Mouse (Mus musculus) layer of hippocampus, postnatal 36 days (tissue): ENCODE data around the gene Pank3. TPM values are rescaled to one million over a fixed set of nuclear protein-coding genes. Genes with fewer than 3 reads are reported as not detected.
A peak's percentile ranks its signal among the peaks of the same experiment; 100 is the strongest.
"Not testable (repeated sequence)": the region's sequence is repeated elsewhere in the genome, so short reads cannot be mapped to it uniquely, and the experiment has no call there.

ENCODE experiments used
- DNase-seq, 2 experiments: peaks; one replicate each; pipeline ENCODE4 v3.0.0; 2022
- total RNA-seq, 2 experiments: library from RNA; stranded (reverse); gene quantifications; 2 replicates each; pipeline ENCODE4 v1.2.3; 2021

Gene Pank3
- total RNA-seq, 2 experiments from 2014 or later = 42.6 to 43.4 TPM

DNA sequence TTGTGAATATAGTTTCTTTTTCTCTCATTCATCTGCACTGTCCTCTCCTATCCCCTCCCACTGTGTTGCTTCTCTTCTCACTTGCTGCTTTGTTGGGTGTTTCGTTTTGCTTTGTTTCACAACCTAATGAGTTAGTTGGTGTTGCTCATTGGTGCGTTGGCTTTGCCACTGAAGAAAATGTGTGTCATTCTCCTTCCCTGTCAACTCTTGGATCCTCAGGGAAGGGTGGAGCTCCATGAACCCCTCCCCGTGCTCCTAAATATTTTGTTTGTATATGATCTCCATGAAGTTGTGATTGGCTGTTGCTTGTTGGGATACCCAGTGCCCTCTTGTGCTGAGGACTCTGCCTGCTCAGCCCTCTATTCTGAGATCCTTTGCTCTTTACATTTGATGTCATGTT lies 11.1 kb downstream of the Pank3 start:
- no peak for DNase-seq

DNA sequence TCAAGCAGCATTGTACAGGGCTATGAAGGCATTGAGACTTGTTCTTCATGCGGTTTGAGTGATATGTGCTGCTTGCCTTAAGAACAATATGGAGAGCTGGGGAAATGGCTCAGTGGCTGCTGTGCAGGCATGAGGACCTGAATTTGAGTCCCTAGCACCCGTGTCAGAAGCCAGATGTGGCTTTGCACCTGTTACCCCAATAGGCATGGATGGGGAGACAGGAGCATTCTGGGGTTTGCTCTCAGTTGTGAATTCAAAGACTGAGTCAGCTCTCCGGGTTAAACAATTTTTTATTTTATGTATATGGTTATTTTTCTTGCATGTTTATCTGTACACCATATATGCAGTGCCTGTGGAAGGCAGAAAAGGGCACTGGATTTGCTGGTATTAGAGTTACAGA lies 13.2 kb downstream of the Pank3 start:
- DNase-seq = no peak

DNA sequence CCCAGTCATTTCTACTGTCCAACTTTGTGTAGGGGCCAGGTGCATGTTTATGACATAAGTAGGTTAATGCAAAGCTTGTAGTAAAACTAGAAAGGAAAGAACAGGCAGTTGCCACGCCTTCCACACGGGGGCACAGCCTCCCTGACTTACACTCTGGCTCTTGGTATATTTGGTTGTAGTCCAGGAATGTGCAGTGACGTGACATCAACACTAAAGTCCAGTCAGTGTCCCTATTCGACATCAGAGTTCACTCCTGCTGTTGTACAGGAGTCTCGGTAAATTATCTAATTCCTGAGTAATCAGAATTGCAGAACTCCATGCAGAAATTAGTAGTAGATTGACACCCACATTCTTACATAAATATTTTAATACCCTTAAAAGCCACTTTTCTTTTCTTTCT lies 13.8 kb downstream of the Pank3 start:
- no peak for DNase-seq

DNA sequence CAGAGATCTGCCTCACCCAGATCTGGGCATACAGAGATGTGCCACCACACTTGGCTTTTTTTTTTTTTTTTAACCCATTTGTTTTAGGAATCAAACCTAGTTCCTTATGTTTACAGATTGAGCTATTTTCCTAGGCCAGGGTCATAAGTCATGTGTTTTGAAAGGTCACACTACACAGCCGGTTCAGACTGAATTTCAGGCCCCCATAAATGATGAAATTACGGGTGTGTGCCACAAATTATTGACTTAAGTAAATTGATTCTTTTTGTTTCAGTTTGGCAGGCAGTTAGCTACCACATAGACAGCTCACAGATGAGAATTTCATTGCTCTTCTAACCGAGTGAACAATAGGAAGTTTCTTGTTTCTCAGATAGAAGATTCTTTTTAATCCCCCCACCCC lies 14.7 kb downstream of the Pank3 start:
- DNase-seq = no peak

DNA sequence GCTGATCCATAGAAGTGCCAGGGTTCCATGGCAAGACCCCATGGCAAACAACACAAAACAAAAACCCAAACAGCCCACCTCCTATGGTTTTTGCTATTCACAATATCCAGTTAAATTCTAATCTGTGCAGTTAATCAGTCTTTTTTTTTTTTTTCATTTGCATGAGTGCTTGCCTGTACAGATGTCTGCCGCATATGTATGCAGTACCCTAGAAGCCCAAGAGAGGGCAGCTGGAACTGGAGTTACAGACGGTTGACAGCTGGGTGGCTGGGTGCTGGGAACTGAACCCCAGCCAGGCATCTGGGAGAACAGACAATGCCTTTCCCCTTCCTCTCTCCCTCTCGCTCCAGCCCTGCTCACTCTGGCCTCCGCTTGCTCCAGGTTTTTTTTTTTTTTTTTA lies 15.3 kb downstream of the Pank3 start:
- DNase-seq = no peak

DNA sequence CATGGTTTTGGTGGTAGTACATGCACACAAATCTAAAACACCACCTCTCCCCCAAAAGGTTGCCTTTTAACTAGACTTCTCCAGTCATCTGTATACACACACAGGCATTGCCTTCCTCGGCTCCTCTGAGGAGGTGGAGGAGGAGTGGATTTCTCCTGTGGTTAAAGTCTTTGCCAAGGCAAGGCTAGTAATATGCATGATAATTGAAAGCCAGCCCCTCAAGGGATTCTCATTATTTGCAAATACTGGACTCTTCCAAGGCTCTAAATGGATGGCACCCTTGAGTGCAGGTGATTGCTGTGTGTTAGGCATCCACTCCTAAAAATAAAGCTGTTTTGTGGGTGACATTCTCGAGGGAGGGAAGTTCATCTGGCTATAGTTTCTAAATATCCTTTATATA lies 19.2 kb downstream of the Pank3 start:
- DNase-seq = no peak

DNA sequence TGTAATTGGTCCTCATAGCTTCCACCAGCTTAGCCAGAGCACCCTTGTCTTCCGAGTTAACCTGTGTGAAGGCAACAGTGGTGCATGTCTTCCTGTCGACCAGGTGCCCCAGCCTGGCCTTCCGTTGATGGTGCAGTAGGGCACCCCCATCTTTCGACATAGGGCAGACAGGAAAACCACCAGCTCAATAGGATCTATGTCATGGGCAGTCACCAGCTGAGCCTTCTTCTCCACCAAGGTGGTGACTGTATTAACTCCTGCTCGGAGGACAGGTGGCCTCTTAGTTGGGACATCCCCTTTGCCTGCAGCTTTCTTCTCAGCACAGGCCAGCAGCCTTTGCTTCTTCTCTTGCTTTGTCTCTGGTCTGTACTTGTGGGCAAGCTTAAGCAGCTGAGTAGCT lies 23.5 kb downstream of the Pank3 start:
- DNase-seq = not testable (repeated sequence)

DNA sequence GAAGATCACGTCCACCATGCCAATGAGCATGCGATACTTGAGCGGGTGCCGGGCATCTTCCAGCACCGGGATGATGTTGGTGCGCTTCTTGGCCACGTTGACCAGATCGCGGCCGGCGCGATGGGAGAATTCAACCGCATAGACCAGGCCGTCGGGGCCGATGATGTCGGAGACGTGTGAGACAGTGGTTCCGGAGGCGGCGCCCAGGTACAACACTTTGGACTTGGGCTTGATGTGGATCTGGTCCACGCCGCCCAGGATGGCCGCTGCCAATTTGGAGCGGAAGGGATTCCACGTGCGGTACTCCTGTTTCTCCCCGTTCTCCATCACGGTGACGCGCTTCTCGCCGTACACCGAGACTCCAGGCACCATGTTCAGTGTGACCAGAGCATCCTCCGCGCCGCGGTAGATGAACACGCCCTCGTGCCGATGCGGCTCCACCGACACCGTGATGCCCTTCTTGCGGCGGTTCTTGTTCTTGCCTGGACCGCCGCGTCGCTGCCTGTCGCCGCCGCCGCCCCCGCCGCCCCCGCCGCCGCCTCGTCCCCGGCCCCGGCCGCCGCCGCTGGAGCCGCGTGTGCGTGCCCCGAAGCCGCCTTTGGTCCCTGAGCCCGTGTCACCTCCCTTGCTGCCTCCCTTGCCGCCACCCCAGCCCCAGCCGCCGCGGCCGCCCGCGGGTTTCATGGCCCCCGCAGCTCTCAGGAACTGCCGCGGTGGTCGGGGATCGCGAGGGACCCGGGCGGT lies 28.6 kb downstream of the Pank3 start:
- peak; percentile 35 to 44 for DNase-seq

DNA sequence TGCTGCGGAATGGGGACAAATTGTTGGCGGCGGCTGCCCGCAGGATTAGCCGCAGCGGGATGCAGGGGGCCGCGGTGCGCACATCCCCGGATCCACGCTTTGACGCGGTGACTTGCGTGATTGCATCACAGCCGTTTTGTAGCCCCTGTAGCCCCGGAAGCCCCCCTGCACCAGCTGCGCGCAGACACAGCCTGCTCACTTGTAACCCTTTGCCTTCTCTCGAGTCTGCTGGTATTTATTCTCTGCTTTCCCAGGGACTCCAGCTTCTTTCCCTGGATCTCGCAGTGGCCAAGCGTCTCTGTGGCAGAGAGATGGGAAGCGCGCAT lies 29.2 kb downstream of the Pank3 start:
- DNase-seq = peak; percentile 79 to 81

DNA sequence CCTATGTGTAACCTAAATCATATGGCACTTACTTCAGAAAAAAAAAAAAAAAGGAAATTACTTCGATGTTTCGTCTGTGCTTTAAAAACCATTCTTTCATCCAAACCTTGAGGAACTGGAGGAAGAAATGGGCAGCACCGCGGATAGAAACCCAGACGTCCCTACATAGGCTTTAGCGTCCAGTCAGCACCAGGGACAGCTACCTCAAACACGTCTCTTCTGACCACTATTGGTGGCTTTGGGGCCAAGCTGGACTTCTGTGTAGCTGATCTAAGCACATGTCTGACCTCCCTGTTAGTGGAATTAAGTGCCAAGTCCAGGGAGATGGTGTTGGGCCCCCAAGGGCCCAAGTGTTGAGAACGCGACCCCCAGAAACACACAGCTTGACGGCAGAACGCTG lies 29.6 kb downstream of the Pank3 start, which contains the start of gene Fbll1:
Gene Fbll1 (minus strand): TSS at position 11 of the 400 bp plus-strand sequence.
- no peak for DNase-seq

DNA sequence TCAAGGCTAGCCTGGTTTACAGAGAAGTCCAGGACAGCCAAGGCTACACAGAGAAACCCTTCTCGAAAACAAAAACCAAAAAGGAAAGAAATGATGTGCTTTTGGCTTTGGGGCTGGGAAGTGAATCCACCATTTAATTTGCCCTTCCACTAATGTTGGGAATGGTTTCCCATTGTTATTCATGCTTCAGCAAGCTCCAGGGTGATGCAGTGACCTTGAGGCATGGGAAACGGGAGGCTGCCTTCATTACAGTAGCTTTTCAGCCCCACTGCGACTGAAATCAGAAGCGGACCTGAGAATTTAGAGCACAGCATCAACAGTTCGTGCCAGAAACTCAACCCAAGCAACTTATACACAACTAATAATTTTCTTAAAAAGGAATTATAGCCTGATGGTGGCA lies 32.0 kb downstream of the Pank3 start:
- DNase-seq = no peak

DNA sequence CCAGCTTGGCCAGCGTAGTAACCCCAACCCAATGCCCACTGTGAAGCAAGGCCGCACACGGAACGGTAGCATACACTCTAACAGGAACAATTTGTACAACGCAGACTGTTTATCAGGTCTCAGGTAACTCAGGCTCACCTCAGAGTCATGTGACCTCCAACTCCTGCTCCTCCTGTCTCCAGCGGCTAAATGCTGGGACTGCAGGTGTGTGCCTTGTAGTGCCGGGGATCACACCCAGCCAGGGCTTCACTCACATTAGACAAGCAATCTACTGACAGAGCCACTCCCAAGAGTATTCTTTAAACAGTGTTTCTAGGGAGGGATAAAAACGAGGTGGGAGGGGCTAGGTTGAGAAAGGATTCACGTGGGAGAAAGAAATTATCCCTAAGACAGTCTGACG lies 42.2 kb downstream of the Pank3 start:
- no peak for DNase-seq

DNA sequence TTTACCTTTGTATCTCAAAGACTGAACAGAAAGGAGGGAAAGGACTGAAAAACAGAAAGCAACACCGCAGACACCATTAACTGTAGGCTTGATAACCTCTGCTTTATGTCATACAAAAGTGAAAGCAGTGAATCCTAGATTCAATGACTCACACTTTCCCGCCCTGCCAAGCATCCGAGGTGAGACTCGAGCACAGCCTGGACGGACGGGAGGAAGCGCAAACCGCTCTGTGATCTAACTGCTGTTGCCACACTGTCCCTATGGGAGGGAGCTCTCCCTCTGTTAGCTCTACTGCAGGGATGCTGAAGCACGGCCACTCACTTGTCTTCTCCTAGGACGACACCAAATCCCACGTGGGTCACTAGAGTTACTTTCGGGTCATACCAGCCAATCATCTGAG lies 47.0 kb downstream of the Pank3 start:
- no peak for DNase-seq

DNA sequence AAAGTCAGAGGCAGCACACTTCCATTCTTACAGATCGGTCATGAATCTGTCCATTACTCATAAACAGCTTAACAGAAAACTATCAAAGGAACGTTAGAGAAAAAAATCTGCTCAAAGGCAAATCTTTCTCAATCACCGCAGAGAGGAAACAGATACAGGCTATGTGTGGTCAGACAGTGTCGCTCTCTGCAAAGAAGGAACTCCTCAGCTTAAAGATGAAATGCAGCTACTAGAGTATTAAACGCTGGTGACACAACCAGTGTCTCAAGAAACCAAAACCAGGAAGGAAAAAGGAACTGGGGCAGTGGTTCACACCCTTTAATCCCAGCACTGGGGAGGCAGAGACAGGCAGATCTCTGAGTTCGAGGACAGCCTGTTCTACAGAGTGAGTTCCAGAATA lies 58.4 kb downstream of the Pank3 start:
- no peak for DNase-seq

DNA sequence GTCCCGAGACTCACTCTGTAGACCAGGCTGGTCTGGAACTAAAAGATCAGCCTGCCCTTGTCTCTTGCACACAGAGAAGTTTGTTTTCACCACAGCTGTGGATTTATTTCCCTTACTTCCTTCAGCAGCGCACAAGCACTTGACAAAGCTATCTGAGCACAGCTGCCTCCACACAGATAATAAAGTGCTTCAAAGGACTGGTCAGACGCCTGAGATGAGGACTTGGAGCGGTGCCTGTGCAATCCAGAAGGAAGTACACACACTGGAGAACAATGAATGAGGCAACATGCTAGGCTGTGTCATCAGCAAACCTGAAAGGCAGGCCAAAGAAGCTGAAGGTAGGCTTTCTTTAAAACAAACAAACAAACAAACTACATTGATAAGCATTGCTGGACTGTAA lies 62.9 kb downstream of the Pank3 start:
- DNase-seq = no peak

DNA sequence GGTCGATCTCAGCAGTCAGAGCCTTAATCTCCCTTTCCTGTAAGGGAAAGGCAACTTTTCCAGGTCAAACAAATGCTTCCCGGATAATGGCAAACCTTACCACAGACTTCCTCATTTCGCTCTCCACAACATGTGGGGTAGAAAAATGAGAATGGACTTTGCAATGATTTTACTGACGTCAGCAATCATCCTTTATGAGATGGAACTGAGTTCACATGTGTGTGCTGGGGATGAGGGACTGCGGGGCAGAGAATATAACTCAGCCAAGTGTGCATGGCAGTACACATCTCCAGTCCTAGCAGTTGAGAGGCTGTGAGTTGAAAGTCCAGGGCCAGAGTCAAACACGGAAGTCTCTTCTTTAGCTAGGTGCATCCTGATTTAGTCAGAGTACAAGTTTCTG lies 64.0 kb downstream of the Pank3 start:
- DNase-seq = no peak

DNA sequence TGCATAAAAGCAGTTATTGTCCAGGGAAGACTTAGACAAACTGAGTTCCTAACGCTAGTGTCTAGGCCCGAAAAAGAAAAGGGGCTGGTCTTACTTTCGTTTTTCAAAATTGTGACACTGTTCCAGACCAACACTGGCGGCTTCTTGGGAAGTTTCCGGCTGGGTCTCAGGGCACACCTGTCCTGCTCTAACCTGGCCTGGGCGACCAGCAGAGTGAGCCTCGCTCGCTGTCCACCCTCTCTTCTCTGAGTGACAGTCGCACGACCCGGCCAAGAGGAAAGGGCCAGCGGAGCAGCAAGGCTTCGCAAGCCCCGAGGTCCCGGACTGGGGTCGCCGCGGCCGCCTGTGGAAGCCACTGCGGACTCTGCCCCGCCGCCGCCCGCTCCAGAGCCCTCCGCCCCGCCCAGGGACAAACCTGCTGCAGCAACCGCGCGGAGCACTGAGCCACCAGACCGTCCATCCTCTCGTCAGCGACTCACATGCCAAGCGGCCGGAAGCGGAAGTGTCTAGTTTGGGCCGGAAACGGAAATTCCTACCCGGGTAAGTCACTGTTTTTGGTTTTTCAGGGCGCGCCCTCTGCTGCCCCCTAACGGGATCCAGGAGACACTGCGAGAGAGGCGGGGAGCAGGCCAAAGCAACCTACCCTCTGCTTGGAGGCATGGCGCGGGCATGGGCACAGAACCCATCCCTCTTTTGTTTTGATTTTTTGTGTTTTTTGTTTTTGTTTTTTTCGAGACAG lies 64.9 kb downstream of the Pank3 start, which contains the start of gene Rars:
Gene Rars (minus strand): TSS at position 485 of the 739 bp plus-strand sequence.
- peak; percentile 90 to 93 for DNase-seq

DNA sequence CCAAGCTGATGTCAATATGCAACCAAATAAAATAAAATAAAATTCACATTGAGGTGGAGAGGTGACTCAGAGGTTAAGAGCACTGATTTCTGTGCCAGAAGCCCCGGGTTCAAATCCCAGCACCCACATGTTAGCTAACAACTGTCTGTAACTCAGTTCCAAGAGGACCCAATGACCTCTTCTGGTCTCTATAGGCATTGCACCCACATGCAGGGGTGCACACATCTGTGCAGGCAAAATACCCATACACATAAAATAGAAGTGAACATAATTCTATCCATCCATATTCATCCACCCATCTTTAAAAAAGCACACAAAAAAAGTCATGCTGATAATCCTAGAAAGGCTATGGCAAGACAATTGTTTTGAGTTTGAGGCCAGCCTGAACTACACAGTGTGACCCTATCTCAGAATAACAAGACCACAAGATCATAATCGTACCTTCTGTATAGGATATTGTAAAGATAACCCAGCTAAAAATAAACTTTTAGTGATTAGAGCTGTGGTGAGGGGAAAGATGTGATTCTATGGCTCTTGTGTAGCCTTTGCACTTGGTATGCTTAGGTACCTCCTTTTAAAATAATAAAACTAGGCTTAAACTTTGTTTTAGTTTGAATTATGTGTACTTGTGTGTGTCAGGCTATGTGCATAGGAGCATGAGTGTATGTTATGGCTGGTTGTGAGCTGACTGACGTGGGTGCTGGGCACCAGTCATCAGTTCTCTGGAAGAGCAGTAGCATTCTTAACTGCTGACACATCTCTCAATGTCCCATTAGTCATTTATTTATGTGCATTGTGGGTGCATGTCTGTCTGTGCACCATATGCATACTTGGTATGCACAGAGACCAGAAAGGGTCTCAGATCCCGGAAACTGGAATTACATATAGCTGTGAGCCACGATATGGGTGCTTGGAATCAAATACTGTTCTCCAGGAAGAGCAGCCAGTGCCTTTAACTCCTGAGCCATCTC lies 68.2 kb downstream of the Pank3 start:
- DNase-seq = no peak

DNA sequence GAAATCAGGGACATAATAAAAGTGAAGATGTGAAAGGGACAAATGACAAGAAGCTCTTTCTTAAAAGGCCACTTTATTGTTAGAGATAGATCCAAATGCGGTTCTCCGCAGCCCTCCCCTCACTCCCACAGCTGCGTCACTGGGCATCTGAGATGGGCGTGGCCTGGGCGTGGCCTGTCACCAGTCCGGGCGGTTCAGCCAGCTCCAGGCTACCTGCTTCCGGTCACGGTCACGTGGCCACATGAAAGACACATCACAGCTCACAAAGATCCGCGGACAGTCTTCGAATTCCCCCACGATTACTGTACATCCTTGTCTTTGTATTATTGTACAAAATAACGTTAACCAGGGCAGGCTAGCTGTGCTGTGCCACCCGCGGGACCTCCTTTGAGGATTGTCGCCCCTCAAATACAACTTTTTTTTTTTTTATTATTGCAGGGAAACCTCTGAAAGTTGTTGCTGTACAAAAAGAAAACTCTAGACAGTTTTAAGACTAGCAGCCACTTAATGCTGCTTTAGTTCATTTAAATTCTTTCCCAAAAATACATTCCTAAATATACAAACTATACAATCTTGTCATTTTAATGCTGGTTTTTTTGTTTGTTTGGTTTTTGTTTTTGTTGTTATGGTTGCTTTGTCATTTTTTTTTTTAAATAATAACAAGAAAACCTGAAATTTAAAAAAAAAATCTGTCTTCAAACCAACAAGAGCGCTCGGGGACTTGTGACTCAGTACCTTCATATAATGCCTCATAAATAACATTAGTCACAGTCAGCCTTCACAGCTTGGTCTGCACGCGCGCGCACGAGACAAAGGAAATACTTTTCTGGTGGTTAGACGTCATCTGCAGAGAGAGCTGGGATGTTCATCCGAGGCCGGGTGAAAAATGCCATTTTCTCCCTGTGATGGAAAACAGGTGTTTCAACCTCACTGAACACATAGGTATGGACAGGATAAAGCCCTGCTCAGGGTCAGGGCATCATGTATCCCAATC lies 69.4 kb downstream of the Pank3 start:
- DNase-seq = peak; percentile 58 to 66

DNA sequence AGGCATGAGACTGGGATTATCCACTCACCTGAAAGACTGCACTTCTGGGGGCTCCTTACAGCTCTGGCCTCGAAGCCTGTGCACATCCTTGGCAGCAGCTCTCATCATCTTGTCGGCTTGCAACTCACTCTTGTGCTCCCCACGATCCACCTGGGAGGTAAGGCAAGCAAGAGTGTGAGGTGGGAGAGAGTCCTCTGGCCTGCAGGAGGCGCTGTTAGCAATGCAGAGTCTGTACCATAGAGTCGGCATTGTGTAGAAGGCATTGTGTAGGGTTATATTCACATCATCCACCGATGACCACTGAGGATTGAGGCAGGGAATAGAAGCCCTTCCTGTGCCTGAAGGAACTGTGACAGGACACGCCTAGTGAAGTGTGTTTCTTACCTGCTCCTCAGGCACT lies 71.0 kb downstream of the Pank3 start:
- no peak for DNase-seq

DNA sequence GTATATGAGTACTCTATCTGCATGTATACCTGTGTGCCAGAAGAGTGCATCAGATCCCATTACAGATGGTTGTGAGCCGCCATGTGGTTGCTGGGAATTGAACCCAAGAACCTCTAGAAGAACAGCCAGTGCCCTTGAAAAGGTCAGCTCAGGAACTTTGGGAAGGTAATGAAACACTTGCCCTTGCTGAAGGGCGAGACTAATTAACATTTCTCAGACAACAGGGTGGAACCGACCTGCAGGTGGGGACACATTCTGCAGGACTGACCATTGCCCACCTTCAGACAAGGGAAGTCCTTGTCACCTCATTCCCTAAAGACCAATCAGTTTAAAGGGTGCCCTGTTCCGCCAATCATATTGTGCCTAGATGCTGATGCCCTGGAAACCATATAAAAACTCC lies 71.5 kb downstream of the Pank3 start:
- DNase-seq = not testable (repeated sequence)
